Mouse (Mus musculus) hindbrain, embryonic 15.5 days (tissue): ENCODE results near the gene Mpl. TPM values are rescaled to one million over a fixed set of nuclear protein-coding genes. Genes with fewer than 3 reads are reported as not detected.

Experiments used
- ATAC-seq: fragments of 200-750 bp; cut with Nextera tagmentation; 2 replicates; pipeline ENCODE4 v1.8.0; 2017; ENCODE audit warnings: low read depth, moderate number of reproducible peaks, moderate TSS enrichment; ENCODE audit not compliant: low FRiP score
- H3K27ac ChIP-seq: fragments of 300-500 bp; sonication (generic); replicated peaks from 2 replicates; pipeline ENCODE4 v1.5.1; 2015; ENCODE audit warnings: mild to moderate bottlenecking, inconsistent platforms
- H3K27me3 ChIP-seq: fragments of 300-500 bp; sonication (generic); 2 replicates; pipeline ENCODE4 v1.6.1; 2015; ENCODE audit warnings: control low read depth, inconsistent platforms
- H3K36me3 ChIP-seq: fragments of 300-500 bp; sonication (generic); 2 replicates; pipeline ENCODE4 v1.6.1; 2015; ENCODE audit warnings: control low read depth, inconsistent platforms
- H3K4me1 ChIP-seq: fragments of 300-500 bp; sonication (generic); replicated peaks from 2 replicates; pipeline ENCODE4 v1.6.1; 2015; ENCODE audit warnings: control low read depth, inconsistent platforms
- H3K4me2 ChIP-seq: fragments of 300-500 bp; sonication (generic); 2 replicates; pipeline ENCODE4 v1.6.1; 2015; ENCODE audit warnings: moderate library complexity, mild to moderate bottlenecking, inconsistent platforms
- H3K4me3 ChIP-seq: fragments of 300-500 bp; sonication (generic); 2 replicates; pipeline ENCODE4 v1.5.1; 2015; ENCODE audit warnings: mild to moderate bottlenecking, inconsistent platforms
- H3K9ac ChIP-seq: fragments of 300-500 bp; sonication (generic); 2 replicates; pipeline ENCODE4 v1.6.1; 2015; ENCODE audit warnings: inconsistent platforms
- H3K9me3 ChIP-seq: fragments of 300-500 bp; sonication (generic); 2 replicates; pipeline ENCODE4 v1.6.1; 2016; ENCODE audit warnings: control low read depth, inconsistent platforms
- WGBS: fragments of 180-500 bp; shearing (Covaris S2); methylation state at CpG from one replicate; pipeline ENCODE4 v1.1.7; 2015; 5-methylcytosine and 5-hydroxymethylcytosine counted together
- polyA plus RNA-seq: library from polyadenylated mRNA; unstranded; fragments of >200 nt; fragmentation: Nextera tagmentation; extraction: Ambion mirVana; gene quantifications from 2 replicates; pipeline ENCODE4 v1.2.1, GENCODE M21; 2015

The Mpl gene
- polyA plus RNA-seq, 1 experiment from 2014 or later, result 0.27 TPM

GRCm38 (mm10) chr4:118396433-118396832 lies 60.9 kb downstream of the Mpl start:
- no peak for ATAC-seq

GRCm38 (mm10) chr4:118395289-118395688 lies 62.0 kb downstream of the Mpl start:
- H3K9ac ChIP-seq, result no peak overlapping the region
- H3K4me3 ChIP-seq, result no peak overlapping the region
- no peaks in the 10 kb centered on the region for H3K4me1 ChIP-seq
- H3K9me3 ChIP-seq, result no peaks in the 10 kb centered on the region
- no peak for ATAC-seq
- WGBS, result 87% methylated on average over 4 of the region's 4 CpGs
- H3K27ac ChIP-seq, result no peak overlapping the region
- H3K27me3 ChIP-seq, result no peaks in the 10 kb centered on the region
- H3K4me2 ChIP-seq, result no peak overlapping the region
- peaks cover 81% of the 10 kb centered on the region for H3K36me3 ChIP-seq

More at GRCm38 (mm10) chr4:118396433-118396832, 60.9 kb downstream of the Mpl start:
- no peak overlapping the region for H3K4me3 ChIP-seq
- WGBS, result 91% methylated on average over 3 of the region's 3 CpGs
- no peak overlapping the region for H3K27ac ChIP-seq
- no peaks in the 10 kb centered on the region for H3K4me1 ChIP-seq
- peaks cover 78% of the 10 kb centered on the region for H3K36me3 ChIP-seq
- H3K9ac ChIP-seq, result no peak overlapping the region
- H3K27me3 ChIP-seq, result no peaks in the 10 kb centered on the region
- no peak overlapping the region for H3K4me2 ChIP-seq
- no peaks in the 10 kb centered on the region for H3K9me3 ChIP-seq

- no peak overlapping the region for H3K27ac ChIP-seq
- ATAC-seq, result no peak
- no peaks in the 10 kb centered on the region for H3K9me3 ChIP-seq
- no peak overlapping the region for H3K4me2 ChIP-seq
- 93% methylated on average over 6 of the region's 6 CpGs for WGBS
- no peaks in the 10 kb centered on the region for H3K27me3 ChIP-seq
- H3K4me1 ChIP-seq, result no peaks in the 10 kb centered on the region
- H3K9ac ChIP-seq, result no peak overlapping the region
- no peak overlapping the region for H3K4me3 ChIP-seq
- peaks cover 81% of the 10 kb centered on the region for H3K36me3 ChIP-seq
Measured at GRCm38 (mm10) chr4:118394505-118394904, 62.8 kb downstream of the Mpl start.

Other genes with a start within 250 kb of the Mpl start
- 80.0 and 86.3 TPM in 2 replicates for gene Ptprf, start 166.1 kb downstream of the Mpl start, polyA plus RNA-seq
- gene Szt2, start 48.2 kb downstream of the Mpl start, polyA plus RNA-seq, result 8.7 and 9.0 TPM in 2 replicates
- gene Med8, start 48.2 kb downstream of the Mpl start, polyA plus RNA-seq, result 95.1 and 105 TPM in 2 replicates
- gene Elovl1, start 29.4 kb downstream of the Mpl start, polyA plus RNA-seq, result 35.2 TPM in 2 replicates
- gene Cdc20, start 20.2 kb downstream of the Mpl start, polyA plus RNA-seq, result 42.2 and 62.1 TPM in 2 replicates
- 15.8 and 18.2 TPM in 2 replicates for gene Tie1, start 32.5 kb upstream of the Mpl start, polyA plus RNA-seq
- gene 2610528J11Rik, start 69.5 kb upstream of the Mpl start, polyA plus RNA-seq, result not detected in 2 replicates
- 0.18 and 0.22 TPM in 2 replicates for gene Tmem125, start 86.5 kb upstream of the Mpl start, polyA plus RNA-seq
- 1.5 and 2.0 TPM in 2 replicates for gene Cfap57, start 163.3 kb upstream of the Mpl start, polyA plus RNA-seq
- 87.3 and 96.5 TPM in 2 replicates for gene Ebna1bp2, start 163.3 kb upstream of the Mpl start, polyA plus RNA-seq
- not detected in 2 replicates for gene Olfr62, start 201.4 kb upstream of the Mpl start, polyA plus RNA-seq
- gene Olfr1342, start 235.2 kb upstream of the Mpl start, polyA plus RNA-seq, result 0.05 TPM in 1 of 2 replicates, not detected in the other
- gene Olfr1341, start 246.0 kb upstream of the Mpl start, polyA plus RNA-seq, result not detected in 2 replicates